Mouse (Mus musculus) induced T-regulatory cell, adult 2 months (primary cell): ENCODE measurements around the gene H2al1a.
"Not testable (repeated sequence)": the region's sequence is repeated elsewhere in the genome, so short reads cannot be mapped to it uniquely, and the experiment has no call there.

Source experiments
- DNase-seq: peaks from one replicate; pipeline ENCODE4 v3.0.0-alpha.2; 2012; ENCODE audit warnings: low read depth

H2al1a gene

GRCm38 (mm10) chrX:11298957-11299356 is at the start of gene H2al1a:
TSS of gene H2al1a (plus strand) at chrX:11299257.
- not testable (repeated sequence) for DNase-seq

GRCm38 (mm10) chrX:11250155-11250554 is 48.9 kb upstream of the H2al1a start:
- no peak for DNase-seq

- peak; percentile 53 for DNase-seq
Observed at GRCm38 (mm10) chrX:11254062-11254461, 45.0 kb upstream of the H2al1a start.

GRCm38 (mm10) chrX:11254521-11255207 is 44.4 kb upstream of the H2al1a start:
- DNase-seq: peak; percentile 56

GRCm38 (mm10) chrX:11255564-11256360 is 43.3 kb upstream of the H2al1a start:
- peak; percentile 7 for DNase-seq

GRCm38 (mm10) chrX:11264918-11265317 is 34.1 kb upstream of the H2al1a start:
- DNase-seq: no peak

GRCm38 (mm10) chrX:11267791-11268190 is 31.3 kb upstream of the H2al1a start:
- no peak for DNase-seq

- no peak for DNase-seq
Observed at GRCm38 (mm10) chrX:11269074-11269473, 30.0 kb upstream of the H2al1a start.

- DNase-seq: no peak
Observed at GRCm38 (mm10) chrX:11273190-11273589, 25.9 kb upstream of the H2al1a start.

GRCm38 (mm10) chrX:11277083-11277482 is 22.0 kb upstream of the H2al1a start:
- DNase-seq: no peak

GRCm38 (mm10) chrX:11280741-11281140 is 18.3 kb upstream of the H2al1a start:
- no peak for DNase-seq

- DNase-seq: no peak
Observed at GRCm38 (mm10) chrX:11288306-11288882, 10.7 kb upstream of the H2al1a start.

- no peak for DNase-seq
Observed at GRCm38 (mm10) chrX:11289244-11289643, 9.8 kb upstream of the H2al1a start.

- DNase-seq: not testable (repeated sequence)
Observed at GRCm38 (mm10) chrX:11302132-11302531, 3.1 kb downstream of the H2al1a start, which contains the start of gene H2al1b. TSS of gene H2al1b (plus strand) at chrX:11302432.

- not testable (repeated sequence) for DNase-seq
Observed at GRCm38 (mm10) chrX:11305355-11305754, 6.3 kb downstream of the H2al1a start, which contains the start of gene H2al1c. TSS of gene H2al1c (plus strand) at chrX:11305655.

GRCm38 (mm10) chrX:11308524-11308923 is 9.5 kb downstream of the H2al1a start, which contains the start of gene H2al1d:
TSS of gene H2al1d (plus strand) at chrX:11308824.
- DNase-seq: not testable (repeated sequence)

- DNase-seq: not testable (repeated sequence)
Observed at GRCm38 (mm10) chrX:11311634-11312033, 12.6 kb downstream of the H2al1a start, which contains the start of gene H2al1e. TSS of gene H2al1e (plus strand) at chrX:11311934.

- DNase-seq: not testable (repeated sequence)
Observed at GRCm38 (mm10) chrX:11314858-11315257, 15.8 kb downstream of the H2al1a start, which contains the start of gene H2al1f. TSS of gene H2al1f (plus strand) at chrX:11315158.

GRCm38 (mm10) chrX:11317956-11318355 is 18.9 kb downstream of the H2al1a start, which contains the start of gene H2al1g:
TSS of gene H2al1g (plus strand) at chrX:11318256.
- not testable (repeated sequence) for DNase-seq

- DNase-seq: not testable (repeated sequence)
Observed at GRCm38 (mm10) chrX:11321192-11321591, 22.1 kb downstream of the H2al1a start, which contains the start of gene H2al1h. TSS of gene H2al1h (plus strand) at chrX:11321492.

- DNase-seq: not testable (repeated sequence)
Observed at GRCm38 (mm10) chrX:11324359-11324758, 25.3 kb downstream of the H2al1a start, which contains the start of gene H2al1i. TSS of gene H2al1i (plus strand) at chrX:11324659.

GRCm38 (mm10) chrX:11327522-11327921 is 28.5 kb downstream of the H2al1a start, which contains the start of gene H2al1j:
TSS of gene H2al1j (plus strand) at chrX:11327822.
- not testable (repeated sequence) for DNase-seq
